Mouse (Mus musculus): ENCODE measurements around the gene Rif1.

DNA sequence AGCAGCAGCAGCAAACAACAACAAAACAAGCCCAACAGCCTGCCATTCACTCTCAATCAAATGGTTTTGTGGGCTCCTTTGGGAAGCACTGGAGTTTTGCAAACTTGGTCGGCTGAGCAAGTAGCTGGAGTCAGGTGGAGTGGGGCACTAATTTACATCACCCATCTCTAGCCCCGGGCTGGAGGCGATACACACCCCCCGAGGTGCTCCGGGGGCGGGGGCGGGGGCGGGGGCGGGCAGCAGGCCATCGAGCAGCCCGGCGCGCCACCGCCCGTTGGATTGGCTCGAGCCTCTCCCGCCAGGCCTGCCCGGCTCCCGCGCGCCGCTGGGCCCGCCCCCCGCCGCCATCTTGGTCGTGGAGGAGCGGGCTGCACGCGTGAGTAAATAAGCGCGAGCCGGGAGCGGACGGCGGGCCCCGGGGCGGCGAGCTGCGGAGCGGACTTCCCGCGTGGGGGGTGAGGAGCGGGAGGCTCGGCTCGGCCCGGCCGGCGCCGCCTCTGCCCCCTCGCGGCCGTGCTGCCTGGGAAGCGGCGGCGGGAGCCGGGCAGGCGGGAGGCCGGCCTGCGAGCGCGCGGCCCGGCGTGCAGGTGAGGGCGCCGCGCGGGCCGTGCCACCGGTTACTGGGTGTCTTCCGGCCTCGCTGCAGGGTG is at the start of gene Rif1:
- TF ChIP-seq ZC3H11A (IDR thresholded peaks at IDR 0.05; ENCODE audit: borderline replicate concordance, low read depth, low read length) (no peak), MAFK (IDR thresholded peaks at IDR 0.05; ENCODE audit: insufficient read depth, low read depth, low read length) (no peak), HCFC1 (IDR thresholded peaks at IDR 0.05; ENCODE audit: borderline replicate concordance, insufficient read depth, low read length) (peak; percentile 66; the same call in 1 of the 2 replicates)
